Mouse (Mus musculus) kidney, postnatal 0 days (tissue): ENCODE results near the gene Scn4a. TPM values are rescaled to one million over a fixed set of nuclear protein-coding genes. Genes with fewer than 3 reads are reported as not detected.
A peak's percentile ranks its signal among the peaks of the same experiment; 100 is the strongest.
"Not testable (repeated sequence)": the region's sequence is repeated elsewhere in the genome, so short reads cannot be mapped to it uniquely, and the experiment has no call there.

Source experiments
- ATAC-seq: fragments of 200-750 bp; cut with Nextera tagmentation; replicated peaks from 2 replicates; pipeline ENCODE4 v1.8.0; 2017; ENCODE audit warnings: low read depth, moderate number of reproducible peaks, moderate TSS enrichment, moderate library complexity; ENCODE audit not compliant: low FRiP score
- DNase-seq: peaks from one replicate; pipeline ENCODE4 v3.0.0-alpha.2; 2016; ENCODE audit warnings: low spot score
- H3K27ac ChIP-seq: fragments of 300-500 bp; sonication (generic); 2 replicates; pipeline ENCODE4 v1.5.1; 2014; ENCODE audit warnings: mild to moderate bottlenecking
- H3K27me3 ChIP-seq: fragments of 300-500 bp; sonication (generic); 2 replicates; pipeline ENCODE4 v1.6.1; 2014; ENCODE audit warnings: low read length, mixed read lengths; ENCODE audit not compliant: insufficient read depth
- H3K36me3 ChIP-seq: fragments of 300-500 bp; sonication (generic); 2 replicates; pipeline ENCODE4 v1.6.1; 2014; ENCODE audit warnings: low read length, mixed read lengths; ENCODE audit not compliant: insufficient read depth
- H3K4me1 ChIP-seq: fragments of 300-500 bp; sonication (generic); replicated peaks from 2 replicates; pipeline ENCODE4 v1.6.1; 2014; ENCODE audit warnings: antibody characterized with exemption, low read length, mixed read lengths; ENCODE audit not compliant: insufficient read depth
- H3K4me2 ChIP-seq: fragments of 300-500 bp; sonication (generic); 2 replicates; pipeline ENCODE4 v1.6.1; 2014; ENCODE audit warnings: mild to moderate bottlenecking, low read length, moderate library complexity, mixed read lengths
- H3K4me3 ChIP-seq: fragments of 300-500 bp; sonication (generic); replicated peaks from 2 replicates; pipeline ENCODE4 v1.5.1; 2014; ENCODE audit warnings: low read depth, low read length
- H3K9ac ChIP-seq: fragments of 300-500 bp; sonication (generic); 2 replicates; pipeline ENCODE4 v1.6.1; 2014; ENCODE audit warnings: low read depth, low read length
- H3K9me3 ChIP-seq: fragments of 300-500 bp; sonication (generic); replicated peaks from 2 replicates; pipeline ENCODE4 v1.6.1; 2016; ENCODE audit warnings: low read length, inconsistent platforms, mixed read lengths
- CTCF ChIP-seq: IDR thresholded peaks from 2 replicates; pipeline ENCODE4 v1.5.1; 2016; ENCODE audit warnings: antibody characterized with exemption, low read depth, mild to moderate bottlenecking, moderate library complexity
- WGBS: fragments of 180-500 bp; shearing (Covaris S2); extraction: QIAGEN DNeasy Blood & Tissue Kit; methylation state at CpG from one replicate; pipeline ENCODE4 v1.1.7; 2014; 5-methylcytosine and 5-hydroxymethylcytosine counted together
- polyA plus RNA-seq: library from polyadenylated mRNA; unstranded; fragments of >200 nt; fragmentation: Nextera tagmentation; extraction: Ambion mirVana; gene quantifications from 2 replicates; pipeline ENCODE4 v1.2.1, GENCODE M21; 2015

Gene Scn4a
- polyA plus RNA-seq, 1 experiment from 2014 or later = 0.22 TPM

DNA sequence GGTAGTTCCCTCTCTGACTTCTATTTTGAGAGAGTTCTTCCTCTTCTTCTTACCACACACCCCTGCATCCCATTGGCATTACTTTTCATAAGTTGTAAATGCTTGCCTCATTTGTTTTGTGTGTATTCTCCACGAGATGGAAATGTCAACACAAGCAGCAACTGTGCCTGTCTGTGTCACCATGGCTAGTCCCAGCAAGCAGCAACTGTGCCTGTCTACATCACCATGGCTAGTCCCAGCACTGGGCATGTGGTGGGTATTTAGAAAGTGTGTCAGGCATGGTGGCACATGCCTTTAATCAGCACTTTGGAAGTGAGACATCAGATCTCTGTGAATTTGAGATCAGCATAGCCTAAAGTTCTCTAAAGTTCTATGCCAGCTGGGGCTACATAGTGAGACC is 1.1 kb upstream of the Scn4a start:
- no peaks in the 10 kb centered on the region for H3K9me3 ChIP-seq
- no peak overlapping the region for H3K4me3 ChIP-seq
- TF ChIP-seq CTCF = no peak
- H3K9ac ChIP-seq = no peak overlapping the region
- DNase-seq (no peak), ATAC-seq (no peak)
- no peaks in the 10 kb centered on the region for H3K36me3 ChIP-seq
- no peak overlapping the region for H3K4me2 ChIP-seq
- 46% methylated on average over 1 of the region's 1 CpGs for WGBS
- H3K27ac ChIP-seq = no peak overlapping the region
- H3K4me1 ChIP-seq = 0 out of 2 replicates have a peak, but pooled peaks cover 3% of the 10 kb centered on the region
- no peaks in the 10 kb centered on the region for H3K27me3 ChIP-seq

DNA sequence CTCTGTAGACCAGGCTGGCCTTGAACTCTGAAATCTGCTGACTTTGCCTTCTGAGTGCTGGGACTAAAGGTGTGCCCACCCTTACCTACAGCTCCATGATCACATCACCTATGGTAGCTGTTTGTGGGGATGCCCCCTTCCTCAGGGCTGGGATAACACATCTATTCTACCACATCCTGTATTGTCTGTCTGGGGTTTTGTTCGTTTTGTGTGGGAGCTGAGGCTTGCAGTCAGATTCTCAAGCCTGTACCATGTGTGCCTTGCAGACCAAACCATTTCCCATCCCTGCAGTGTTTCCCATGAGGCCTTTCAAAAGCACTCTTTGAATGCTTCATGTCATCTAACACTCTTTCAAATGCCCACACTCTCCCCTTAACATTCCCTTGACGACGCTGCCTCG is 1.1 kb downstream of the Scn4a start:
- Histone ChIP-seq H3K4me3 (no peak overlapping the region), H3K9me3 (no peaks in the 10 kb centered on the region), H3K27ac (no peak overlapping the region), H3K27me3 (no peaks in the 10 kb centered on the region), H3K4me1 (0 out of 2 replicates have a peak, but pooled peaks cover 3% of the 10 kb centered on the region), H3K36me3 (no peaks in the 10 kb centered on the region), H3K4me2 (no peak overlapping the region), H3K9ac (no peak overlapping the region)
- no peak for DNase-seq
- TF ChIP-seq CTCF = no peak
- WGBS = 80% methylated on average over 4 of the region's 4 CpGs
- no peak for ATAC-seq

DNA sequence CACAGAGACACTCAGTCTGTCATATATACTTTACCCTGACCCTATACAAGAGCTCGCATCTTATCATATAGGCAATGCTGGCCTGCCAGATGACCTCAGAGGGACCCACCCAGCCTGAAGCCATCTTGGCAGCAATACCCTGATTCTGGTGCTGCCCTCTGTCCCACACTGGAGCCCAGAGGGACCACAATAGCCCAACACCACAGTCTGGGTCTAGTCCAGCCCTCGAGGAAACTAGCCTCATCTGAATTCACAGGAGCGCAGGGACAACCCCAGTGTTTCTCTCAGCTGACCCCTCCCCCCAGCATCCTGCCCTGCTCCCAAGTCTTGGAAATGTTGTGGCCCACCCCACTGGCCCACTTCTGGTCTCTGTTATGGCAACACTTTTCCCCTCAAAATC is 1.8 kb downstream of the Scn4a start:
- no peak overlapping the region for H3K4me3 ChIP-seq
- no peaks in the 10 kb centered on the region for H3K36me3 ChIP-seq
- whole genome bisulfite sequencing = 66% methylated on average over 3 of the region's 3 CpGs
- H3K9me3 ChIP-seq = no peaks in the 10 kb centered on the region
- H3K27me3 ChIP-seq = no peaks in the 10 kb centered on the region
- H3K4me1 ChIP-seq = 0 out of 2 replicates have a peak, but pooled peaks cover 3% of the 10 kb centered on the region
- no peak for ATAC-seq
- no peak overlapping the region for H3K27ac ChIP-seq
- DNase-seq = no peak
- H3K4me2 ChIP-seq = no peak overlapping the region
- TF ChIP-seq CTCF = no peak
- no peak overlapping the region for H3K9ac ChIP-seq

DNA sequence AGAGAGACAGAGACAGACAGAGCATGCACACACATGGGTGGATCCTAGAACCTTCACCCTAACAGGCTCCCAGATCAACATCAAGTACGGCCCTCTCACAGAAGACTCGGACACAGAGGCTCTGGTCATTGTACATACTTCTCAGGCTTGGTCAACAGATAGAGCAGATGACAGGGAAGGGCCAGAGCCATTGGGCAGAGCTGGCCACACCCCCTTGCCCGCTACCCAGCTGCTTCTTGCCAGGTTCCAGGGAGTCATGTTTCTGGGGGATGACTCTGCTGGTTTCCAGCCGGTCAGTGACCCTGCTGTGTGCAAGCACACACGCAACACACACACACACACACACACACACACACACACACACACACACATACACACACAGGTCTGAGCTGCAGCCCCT is 2.2 kb downstream of the Scn4a start:
- Histone ChIP-seq H3K4me3 (no peak overlapping the region), H3K9me3 (no peaks in the 10 kb centered on the region), H3K27ac (no peak overlapping the region), H3K4me2 (no peak overlapping the region), H3K4me1 (0 out of 2 replicates have a peak, but pooled peaks cover 3% of the 10 kb centered on the region), H3K27me3 (no peaks in the 10 kb centered on the region), H3K9ac (no peak overlapping the region), H3K36me3 (no peaks in the 10 kb centered on the region)
- ATAC-seq (peak; percentile 66; the same call in 1 of the 2 replicates), DNase-seq (peak; percentile 63)
- WGBS = 32% methylated on average over 5 of the region's 5 CpGs
- TF ChIP-seq CTCF = no peak

DNA sequence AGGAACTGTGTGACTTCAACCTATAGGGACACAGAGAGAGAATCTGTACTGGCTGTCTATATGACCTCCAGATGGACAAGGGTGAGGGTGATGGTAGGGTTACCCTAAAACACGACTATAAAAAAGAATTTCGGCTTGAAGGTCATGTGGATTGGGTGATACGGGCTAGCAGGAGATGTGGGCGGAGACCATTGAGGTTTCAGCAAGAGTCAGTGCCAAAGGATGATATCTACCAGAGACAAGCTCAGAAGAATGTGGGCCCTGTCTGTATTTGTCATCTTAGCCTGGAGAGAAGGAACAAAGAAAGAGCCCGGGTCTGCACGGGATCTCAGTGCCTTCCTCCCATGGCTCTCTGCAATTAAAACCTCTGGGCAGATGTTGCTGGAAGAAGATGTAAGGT is 3.3 kb downstream of the Scn4a start:
- Histone ChIP-seq H3K27ac (no peak overlapping the region), H3K9me3 (no peaks in the 10 kb centered on the region), H3K36me3 (no peaks in the 10 kb centered on the region), H3K4me2 (no peak overlapping the region), H3K4me1 (no peaks in the 10 kb centered on the region), H3K27me3 (no peaks in the 10 kb centered on the region), H3K4me3 (no peak overlapping the region), H3K9ac (no peak overlapping the region)
- WGBS = 84% methylated on average over 6 of the region's 6 CpGs
- TF ChIP-seq CTCF = no peak
- no peak for DNase-seq
- no peak for ATAC-seq

DNA sequence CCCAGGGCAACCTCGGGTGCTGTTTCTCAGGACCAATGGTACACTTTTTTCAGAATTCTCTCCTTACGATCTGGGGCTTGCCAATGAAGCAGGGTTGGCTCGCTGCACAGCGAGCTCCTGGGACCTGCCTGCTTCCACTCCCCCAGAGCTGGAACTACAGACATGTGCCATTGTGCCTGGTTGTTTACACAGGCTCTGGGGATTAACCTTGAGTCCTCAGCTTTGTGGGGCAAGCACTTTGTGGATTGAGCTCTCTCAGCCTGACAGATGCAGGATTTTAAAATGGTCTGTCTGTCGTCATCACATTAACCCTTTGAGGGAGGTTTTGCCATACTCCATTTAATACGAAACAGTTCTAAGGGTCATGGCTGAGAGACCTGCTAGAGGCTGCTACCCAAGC is 8.2 kb downstream of the Scn4a start:
- H3K4me1 ChIP-seq = no peaks in the 10 kb centered on the region
- no peak overlapping the region for H3K9ac ChIP-seq
- WGBS = 32% methylated on average over 6 of the region's 6 CpGs
- H3K4me2 ChIP-seq = no peak overlapping the region
- H3K27ac ChIP-seq = no peak overlapping the region
- no peak for TF ChIP-seq CTCF
- H3K27me3 ChIP-seq = no peaks in the 10 kb centered on the region
- no peaks in the 10 kb centered on the region for H3K9me3 ChIP-seq
- no peak for DNase-seq
- no peak for ATAC-seq
- no peak overlapping the region for H3K4me3 ChIP-seq
- no peaks in the 10 kb centered on the region for H3K36me3 ChIP-seq

DNA sequence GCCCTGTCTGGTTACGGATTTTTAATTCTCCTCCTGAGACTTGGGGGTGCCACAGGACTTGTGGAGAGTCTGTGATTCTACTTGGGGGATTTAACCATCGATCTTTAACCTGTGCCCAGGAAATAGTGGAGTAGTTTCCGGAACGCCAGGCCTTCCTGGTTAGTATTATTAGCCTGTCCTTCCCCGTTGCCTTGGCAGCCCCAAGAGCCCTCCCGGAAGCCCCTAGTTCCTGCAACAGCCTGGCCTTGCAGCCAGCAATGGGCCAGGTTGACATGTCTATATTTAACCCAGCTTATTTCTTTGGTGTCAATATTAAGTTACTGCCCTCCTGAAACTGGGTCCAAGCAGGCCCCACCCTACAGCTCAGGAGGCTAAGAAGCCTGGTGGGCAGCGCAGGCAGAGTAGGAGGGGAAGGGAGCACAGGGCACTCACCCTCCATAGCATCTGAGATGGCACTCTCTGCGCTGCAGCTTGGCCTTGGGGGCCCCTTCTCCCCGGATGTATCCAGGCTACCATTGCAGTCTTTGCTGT is 12.0 kb downstream of the Scn4a start:
- DNase-seq (peak; percentile 28), ATAC-seq (no peak)
- no peak overlapping the region for H3K4me3 ChIP-seq
- H3K9ac ChIP-seq = no peak overlapping the region
- no peaks in the 10 kb centered on the region for H3K27me3 ChIP-seq
- no peak for TF ChIP-seq CTCF
- no peaks in the 10 kb centered on the region for H3K36me3 ChIP-seq
- WGBS = 69% methylated on average over 9 of the region's 9 CpGs
- H3K27ac ChIP-seq = no peak overlapping the region
- no peak overlapping the region for H3K4me2 ChIP-seq
- H3K4me1 ChIP-seq = no peaks in the 10 kb centered on the region
- no peaks in the 10 kb centered on the region for H3K9me3 ChIP-seq

DNA sequence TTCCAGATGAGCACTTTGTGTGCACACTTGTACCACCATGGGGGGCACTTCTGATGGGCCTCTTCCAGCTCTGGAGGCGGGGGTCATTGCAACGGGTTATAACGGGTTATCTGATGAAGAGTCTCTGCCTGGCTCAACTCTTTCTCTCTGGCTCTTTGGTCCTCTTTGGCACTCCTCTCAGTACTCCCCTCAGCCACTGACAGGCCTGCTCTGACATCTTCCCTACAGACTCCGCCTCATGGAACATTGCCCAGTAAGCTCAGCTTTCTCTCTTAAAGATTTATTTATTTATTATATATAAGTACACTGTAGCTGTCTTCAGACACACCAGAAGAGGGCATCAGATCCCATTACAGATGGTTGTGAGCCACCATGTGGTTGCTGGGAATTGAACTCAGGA is 13.8 kb downstream of the Scn4a start:
- not testable (repeated sequence) for H3K4me3 ChIP-seq, H3K27me3 ChIP-seq, ATAC-seq, H3K36me3 ChIP-seq, H3K27ac ChIP-seq, H3K9ac ChIP-seq, H3K9me3 ChIP-seq, H3K4me1 ChIP-seq, H3K4me2 ChIP-seq
- peak; percentile 41 for DNase-seq
- WGBS = 83% methylated on average over 4 of the region's 4 CpGs
